Mouse (Mus musculus) forebrain, postnatal 0 days (tissue): Measurements from ENCODE around the gene Prickle2. TPM values are rescaled to one million over a fixed set of nuclear protein-coding genes. Genes with fewer than 3 reads are reported as not detected.

Experiments
- ATAC-seq: fragments of 200-750 bp; cut with Nextera tagmentation; 2 replicates; pipeline ENCODE4 v1.8.0; 2017; ENCODE audit warnings: mild to moderate bottlenecking, moderate library complexity
- DNase-seq: peaks from one replicate; pipeline ENCODE4 v3.0.0-alpha.2; 2015
- H3K27ac ChIP-seq: fragments of 300-500 bp; sonication (generic); 2 replicates; pipeline ENCODE4 v1.5.1; 2014; ENCODE audit warnings: low read depth, mild to moderate bottlenecking, antibody characterized with exemption, low read length, moderate library complexity, mixed read lengths
- H3K27me3 ChIP-seq: fragments of 300-500 bp; sonication (generic); 2 replicates; pipeline ENCODE4 v1.6.1; 2014; ENCODE audit warnings: mild to moderate bottlenecking, low read length, mixed read lengths; ENCODE audit not compliant: insufficient read depth
- H3K36me3 ChIP-seq: fragments of 300-500 bp; sonication (generic); 2 replicates; pipeline ENCODE4 v1.6.1; 2014; ENCODE audit warnings: mild to moderate bottlenecking, moderate library complexity; ENCODE audit not compliant: insufficient read depth
- H3K4me1 ChIP-seq: fragments of 300-500 bp; sonication (generic); 2 replicates; pipeline ENCODE4 v1.6.1; 2014; ENCODE audit warnings: antibody characterized with exemption; ENCODE audit not compliant: insufficient read depth
- H3K4me2 ChIP-seq: fragments of 300-500 bp; sonication (generic); 2 replicates; pipeline ENCODE4 v1.6.1; 2014; ENCODE audit warnings: low read depth, mild to moderate bottlenecking, moderate library complexity
- H3K4me3 ChIP-seq: fragments of 300-500 bp; sonication (generic); 2 replicates; pipeline ENCODE4 v1.5.1; 2014; ENCODE audit warnings: low read depth, low read length, mixed read lengths
- H3K9ac ChIP-seq: fragments of 300-500 bp; sonication (generic); 2 replicates; pipeline ENCODE4 v1.6.1; 2014; ENCODE audit warnings: mild to moderate bottlenecking
- H3K9me3 ChIP-seq: fragments of 300-500 bp; sonication (generic); 2 replicates; pipeline ENCODE4 v1.6.1; 2016; ENCODE audit warnings: low read length
- CTCF ChIP-seq: sonication (generic); IDR thresholded peaks from 2 replicates; pipeline ENCODE4 v1.5.1; 2016; ENCODE audit warnings: antibody characterized with exemption, control low read depth, low read depth
- WGBS: fragments of 180-500 bp; shearing (Covaris S2); extraction: QIAGEN DNeasy Blood & Tissue Kit; methylation state at CpG from one replicate; pipeline ENCODE4 v1.1.7; 2014; 5-methylcytosine and 5-hydroxymethylcytosine counted together
- polyA plus RNA-seq: library from polyadenylated mRNA; unstranded; fragments of >200 nt; fragmentation: Nextera tagmentation; extraction: Ambion mirVana; gene quantifications from 2 replicates; pipeline ENCODE4 v1.2.1, GENCODE M21; 2015
- total RNA-seq: library from RNA; depleted of rRNA; stranded (reverse); fragments of >200 nt; gene quantifications from 2 replicates; pipeline ENCODE4 v1.2.3, GENCODE M21; 2014

Gene Prickle2
- total and polyA plus RNA-seq, 2 experiments from 2014 or later: 8.4 to 29.4 TPM

GRCm38 (mm10) chr6:92543825-92544224 lies 162.1 kb downstream of the Prickle2 start:
- H3K27ac ChIP-seq: no peak overlapping the region
- no peak overlapping the region for H3K9ac ChIP-seq
- no peaks in the 10 kb centered on the region for H3K36me3 ChIP-seq
- TF ChIP-seq CTCF: no peak
- no peak overlapping the region for H3K4me2 ChIP-seq
- no peaks in the 10 kb centered on the region for H3K27me3 ChIP-seq
- H3K4me3 ChIP-seq: no peak overlapping the region
- H3K9me3 ChIP-seq: no peaks in the 10 kb centered on the region
- H3K4me1 ChIP-seq: no peaks in the 10 kb centered on the region
- ATAC-seq (no peak), DNase-seq (no peak)
- 82% methylated on average over 4 of the region's 4 CpGs for WGBS

GRCm38 (mm10) chr6:92542402-92543101 lies 163.4 kb downstream of the Prickle2 start:
- no peak for TF ChIP-seq CTCF
- no peaks in the 10 kb centered on the region for H3K4me1 ChIP-seq
- DNase-seq (no peak), ATAC-seq (no peak)
- H3K9me3 ChIP-seq: no peaks in the 10 kb centered on the region
- no peaks in the 10 kb centered on the region for H3K36me3 ChIP-seq
- H3K27ac ChIP-seq: no peak overlapping the region
- 66% methylated on average over 5 of the region's 5 CpGs for WGBS
- no peak overlapping the region for H3K4me3 ChIP-seq
- no peak overlapping the region for H3K9ac ChIP-seq
- H3K27me3 ChIP-seq: no peaks in the 10 kb centered on the region
- H3K4me2 ChIP-seq: no peak overlapping the region

GRCm38 (mm10) chr6:92534226-92535031 lies 171.5 kb downstream of the Prickle2 start:
- peak overlapping the region; percentile 41 for H3K4me2 ChIP-seq
- H3K27ac ChIP-seq: no peak overlapping the region
- peak overlapping the region; percentile 17; the same call in 1 of the 2 replicates for H3K4me3 ChIP-seq
- no peak overlapping the region for H3K9ac ChIP-seq
- no peaks in the 10 kb centered on the region for H3K36me3 ChIP-seq
- H3K27me3 ChIP-seq: no peaks in the 10 kb centered on the region
- DNase-seq (no peak), ATAC-seq (peak; percentile 72)
- 14% methylated on average over 11 of the region's 11 CpGs for WGBS
- 0 out of 2 replicates have a peak, but pooled peaks cover 5% of the 10 kb centered on the region for H3K4me1 ChIP-seq
- TF ChIP-seq CTCF: peak; percentile 23; the same call in 1 of the 2 replicates
- H3K9me3 ChIP-seq: no peaks in the 10 kb centered on the region

- no peaks in the 10 kb centered on the region for H3K36me3 ChIP-seq
Observed at GRCm38 (mm10) chr6:92533306-92534063, 172.5 kb downstream of the Prickle2 start.

GRCm38 (mm10) chr6:92532896-92533295 lies 173.1 kb downstream of the Prickle2 start:
- H3K4me1 ChIP-seq: 0 out of 2 replicates have a peak, but pooled peaks cover 5% of the 10 kb centered on the region
- no peaks in the 10 kb centered on the region; the same call in 1 of the 2 replicates for H3K36me3 ChIP-seq
- WGBS: 64% methylated on average over 3 of the region's 3 CpGs
- no peak overlapping the region for H3K27ac ChIP-seq
- H3K4me2 ChIP-seq: no peak overlapping the region
- no peaks in the 10 kb centered on the region for H3K9me3 ChIP-seq
- ATAC-seq (no peak), DNase-seq (no peak)
- no peak overlapping the region for H3K9ac ChIP-seq
- no peak overlapping the region for H3K4me3 ChIP-seq
- no peaks in the 10 kb centered on the region for H3K27me3 ChIP-seq
- no peak for TF ChIP-seq CTCF

More at GRCm38 (mm10) chr6:92533306-92534063, 172.5 kb downstream of the Prickle2 start:
- Histone ChIP-seq H3K4me3 (no peak overlapping the region), H3K27me3 (no peaks in the 10 kb centered on the region), H3K9me3 (no peaks in the 10 kb centered on the region), H3K4me1 (0 out of 2 replicates have a peak, but pooled peaks cover 5% of the 10 kb centered on the region), H3K4me2 (no peak overlapping the region), H3K9ac (no peak overlapping the region), H3K27ac (no peak overlapping the region)
- DNase-seq (no peak), ATAC-seq (no peak)
- TF ChIP-seq CTCF: no peak
- WGBS: 65% methylated on average over 8 of the region's 8 CpGs

GRCm38 (mm10) chr6:92532331-92532730 lies 173.6 kb downstream of the Prickle2 start:
- H3K9ac ChIP-seq: no peak overlapping the region
- no peak for TF ChIP-seq CTCF
- H3K4me1 ChIP-seq: 0 out of 2 replicates have a peak, but pooled peaks cover 5% of the 10 kb centered on the region
- H3K36me3 ChIP-seq: no peaks in the 10 kb centered on the region; the same call in 1 of the 2 replicates
- ATAC-seq (no peak), DNase-seq (no peak)
- H3K27ac ChIP-seq: no peak overlapping the region
- no peak overlapping the region for H3K4me2 ChIP-seq
- 51% methylated on average over 6 of the region's 6 CpGs for WGBS
- H3K27me3 ChIP-seq: no peaks in the 10 kb centered on the region
- no peaks in the 10 kb centered on the region for H3K9me3 ChIP-seq
- H3K4me3 ChIP-seq: no peak overlapping the region
